Mouse (Mus musculus): ENCODE measurements around the gene Ppp1r14c. TPM values are rescaled to one million over a fixed set of nuclear protein-coding genes. Genes with fewer than 3 reads are reported as not detected.

Ppp1r14c gene
- polyA plus RNA-seq, 1 experiment from 2014 or later = 4.8 TPM

GRCm38 (mm10) chr10:3511401-3511800 is 145.5 kb downstream of the Ppp1r14c start:
- 71% methylated on average over 3 of the region's 3 CpGs for WGBS
- H3K4me2 ChIP-seq = no peak overlapping the region
- H3K9ac ChIP-seq (ENCODE audit: low read length) = no peak overlapping the region
- no peaks in the 10 kb centered on the region for H3K27me3 ChIP-seq (ENCODE audit: control insufficient read depth, insufficient read depth, low read length)
- H3K36me3 ChIP-seq (ENCODE audit: control insufficient read depth, insufficient read depth, low read length) = no peaks in the 10 kb centered on the region
- no peak for ATAC-seq (ENCODE audit: low FRiP score)
- no peaks in the 10 kb centered on the region for H3K9me3 ChIP-seq (ENCODE audit: control insufficient read depth, low read length)
- no peaks in the 10 kb centered on the region for H3K4me1 ChIP-seq (ENCODE audit: control insufficient read depth, insufficient read depth, low read length)
- H3K27ac ChIP-seq (ENCODE audit: low read depth, low read length) = no peak overlapping the region
- DNase-seq (ENCODE audit: low spot score, missing footprints) = peak; percentile 71
- H3K4me3 ChIP-seq (ENCODE audit: low read depth, low read length) = no peak overlapping the region

GRCm38 (mm10) chr10:3512620-3513305 is 146.9 kb downstream of the Ppp1r14c start:
- Histone ChIP-seq H3K27me3 (ENCODE audit: control insufficient read depth, insufficient read depth, low read length) (no peaks in the 10 kb centered on the region), H3K27ac (ENCODE audit: low read depth, low read length) (no peak overlapping the region), H3K9me3 (ENCODE audit: control insufficient read depth, low read length) (no peaks in the 10 kb centered on the region), H3K9ac (ENCODE audit: low read length) (no peak overlapping the region), H3K36me3 (ENCODE audit: control insufficient read depth, insufficient read depth, low read length) (no peaks in the 10 kb centered on the region), H3K4me2 (no peak overlapping the region), H3K4me3 (ENCODE audit: low read depth, low read length) (no peak overlapping the region), H3K4me1 (ENCODE audit: control insufficient read depth, insufficient read depth, low read length) (no peaks in the 10 kb centered on the region)
- DNase-seq (ENCODE audit: low spot score, missing footprints) (no peak), ATAC-seq (ENCODE audit: low FRiP score) (no peak)
- WGBS = 69% methylated on average over 8 of the region's 8 CpGs

- no peaks in the 10 kb centered on the region for H3K9me3 ChIP-seq (ENCODE audit: control insufficient read depth, low read length)
- ATAC-seq (ENCODE audit: low FRiP score) = no peak
- no peak for DNase-seq (ENCODE audit: low spot score, missing footprints)
- WGBS = 73% methylated on average over 6 of the region's 6 CpGs
- H3K4me1 ChIP-seq (ENCODE audit: control insufficient read depth, insufficient read depth, low read length) = no peaks in the 10 kb centered on the region
- H3K36me3 ChIP-seq (ENCODE audit: control insufficient read depth, insufficient read depth, low read length) = no peaks in the 10 kb centered on the region
- no peaks in the 10 kb centered on the region for H3K27me3 ChIP-seq (ENCODE audit: control insufficient read depth, insufficient read depth, low read length)
- no peak overlapping the region for H3K27ac ChIP-seq (ENCODE audit: low read depth, low read length)
- H3K4me3 ChIP-seq (ENCODE audit: low read depth, low read length) = no peak overlapping the region
- no peak overlapping the region for H3K4me2 ChIP-seq
- H3K9ac ChIP-seq (ENCODE audit: low read length) = no peak overlapping the region
Measured at GRCm38 (mm10) chr10:3513947-3514346, 148.1 kb downstream of the Ppp1r14c start.

Small RNA genes within 50 kb of the gene (microRNA-seq; reads per million reads assigned to microRNA genes)
- not detected for gene Gm24482

Other genes with a start within 250 kb of the Ppp1r14c start
- not detected in 2 replicates for gene H60c, start 98.3 kb upstream of the Ppp1r14c start, polyA plus RNA-seq (2014; fragmentation: Nextera tagmentation; extraction: Ambion mirVana)
- not detected in 2 replicates for gene Iyd, start 174.2 kb downstream of the Ppp1r14c start, polyA plus RNA-seq (2014; fragmentation: Nextera tagmentation; extraction: Ambion mirVana)

Data from midbrain, embryonic 11.5 days (tissue).